Mouse (Mus musculus) cerebellum, adult 2 months (tissue): ENCODE measurements around the gene Cyp51.

Experiments
- CTCF ChIP-seq: fragments of 200-500 bp; IDR thresholded peaks from 2 replicates; pipeline ENCODE4 v1.5.1; 2011; ENCODE audit warnings: low read depth, mild to moderate bottlenecking, control low read depth, low read length, moderate library complexity, borderline replicate concordance; ENCODE audit not compliant: insufficient read depth
- POLR2A ChIP-seq: fragments of 200-500 bp; IDR thresholded peaks from 2 replicates; pipeline ENCODE4 v1.6.1; 2011; ENCODE audit warnings: low read length, control low read depth, borderline replicate concordance; ENCODE audit not compliant: insufficient read depth

DNA sequence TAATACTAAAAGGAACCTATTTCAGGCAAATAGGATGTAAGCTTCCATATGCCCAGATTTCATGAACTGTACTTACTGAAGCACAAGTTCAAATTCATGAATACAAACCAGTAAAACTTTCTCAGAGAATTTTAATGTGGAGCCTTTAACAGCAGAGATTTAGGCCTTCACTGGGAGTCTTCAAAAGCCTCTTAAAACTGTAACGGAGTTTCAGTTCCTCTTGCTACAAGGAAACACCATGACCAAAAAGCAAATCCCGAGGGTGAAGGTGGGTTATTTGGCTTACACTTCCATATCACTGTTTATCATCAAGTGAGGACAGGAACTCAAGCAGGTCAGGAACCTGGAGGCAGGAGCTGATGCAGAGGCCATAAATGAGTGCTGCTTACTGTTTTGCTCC, 23.0 kb downstream of the Cyp51 start:
- no peak for TF ChIP-seq CTCF
- no peak for TF ChIP-seq POLR2A
